Mouse (Mus musculus): Measurements from ENCODE around the gene Tnfsf11. TPM values are rescaled to one million over a fixed set of nuclear protein-coding genes. Genes with fewer than 3 reads are reported as not detected.

The Tnfsf11 gene
- polyA plus RNA-seq, 1 experiment from 2014 or later: not detected

GRCm38 (mm10) chr14:78236144-78236543, 71.7 kb downstream of the Tnfsf11 start:
- no peak for TF ChIP-seq CTCF (IDR thresholded peaks at IDR 0.05; ENCODE audit: low read depth)
- no peak for TF ChIP-seq EP300 (IDR thresholded peaks at IDR 0.05; ENCODE audit: low read depth)
- ATAC-seq (peak; percentile 48; the same call in 1 of the 2 replicates), DNase-seq (peak; percentile 67)
- Histone ChIP-seq H3K9ac (replicated peaks) (no peak overlapping the region), H3K4me3 (ENCODE audit: low read depth, low read length) (no peak overlapping the region), H3K4me1 (ENCODE audit: insufficient read depth) (no peaks in the 10 kb centered on the region), H3K9me3 (ENCODE audit: low read length) (no peaks in the 10 kb centered on the region), H3K4me2 (ENCODE audit: low read depth, low read length) (no peak overlapping the region), H3K27ac (ENCODE audit: low read depth) (no peak overlapping the region), H3K36me3 (replicated peaks; ENCODE audit: insufficient read depth, low read length) (no peaks in the 10 kb centered on the region), H3K27me3 (ENCODE audit: insufficient read depth, low read length) (no peaks in the 10 kb centered on the region)
- WGBS (ENCODE audit: insufficient replicate concordance): 63% methylated on average over 4 of the region's 4 CpGs

GRCm38 (mm10) chr14:78235296-78235695, 72.5 kb downstream of the Tnfsf11 start:
- 59% methylated on average over 3 of the region's 3 CpGs for WGBS (ENCODE audit: insufficient replicate concordance)

GRCm38 (mm10) chr14:78229012-78229411, 78.8 kb downstream of the Tnfsf11 start:
- Histone ChIP-seq H3K36me3 (replicated peaks; ENCODE audit: insufficient read depth, low read length) (no peaks in the 10 kb centered on the region), H3K9me3 (ENCODE audit: low read length) (no peaks in the 10 kb centered on the region), H3K4me3 (ENCODE audit: low read depth, low read length) (no peak overlapping the region), H3K27ac (ENCODE audit: low read depth) (no peak overlapping the region), H3K27me3 (ENCODE audit: insufficient read depth, low read length) (no peaks in the 10 kb centered on the region), H3K4me1 (ENCODE audit: insufficient read depth) (no peaks in the 10 kb centered on the region), H3K9ac (replicated peaks) (no peak overlapping the region), H3K4me2 (ENCODE audit: low read depth, low read length) (no peak overlapping the region)
- ATAC-seq: no peak
- TF ChIP-seq EP300 (IDR thresholded peaks at IDR 0.05; ENCODE audit: low read depth) (no peak), CTCF (IDR thresholded peaks at IDR 0.05; ENCODE audit: low read depth) (no peak)
- no peak for DNase-seq
- 64% methylated on average over 4 of the region's 4 CpGs for WGBS (ENCODE audit: insufficient replicate concordance)

More at GRCm38 (mm10) chr14:78235296-78235695, 72.5 kb downstream of the Tnfsf11 start:
- H3K27me3 ChIP-seq (ENCODE audit: insufficient read depth, low read length): no peaks in the 10 kb centered on the region
- no peak overlapping the region for H3K9ac ChIP-seq (replicated peaks)
- H3K27ac ChIP-seq (ENCODE audit: low read depth): no peak overlapping the region
- H3K9me3 ChIP-seq (ENCODE audit: low read length): no peaks in the 10 kb centered on the region
- H3K4me3 ChIP-seq (ENCODE audit: low read depth, low read length): no peak overlapping the region
- ATAC-seq (no peak), DNase-seq (no peak)
- TF ChIP-seq EP300 (IDR thresholded peaks at IDR 0.05; ENCODE audit: low read depth) (no peak), CTCF (IDR thresholded peaks at IDR 0.05; ENCODE audit: low read depth) (no peak)
- no peaks in the 10 kb centered on the region for H3K4me1 ChIP-seq (ENCODE audit: insufficient read depth)
- no peak overlapping the region for H3K4me2 ChIP-seq (ENCODE audit: low read depth, low read length)
- H3K36me3 ChIP-seq (replicated peaks; ENCODE audit: insufficient read depth, low read length): no peaks in the 10 kb centered on the region

Small RNA genes lying within 50 kb of the gene (microRNA-seq; reads per million reads assigned to microRNA genes)
- gene Gm23652: not detected

Other genes with a start within 250 kb of the Tnfsf11 start
- not detected in 2 replicates for gene Fam216b, start 219.0 kb downstream of the Tnfsf11 start, polyA plus RNA-seq (2015; fragmentation: Nextera tagmentation; extraction: Ambion mirVana)
- 3.6 and 4.1 TPM in 2 replicates for gene Akap11, start 228.8 kb upstream of the Tnfsf11 start, polyA plus RNA-seq (2015; fragmentation: Nextera tagmentation; extraction: Ambion mirVana)